Mouse (Mus musculus) c-Kit-negative CD71-positive TER-119-positive erythroid progenitor cells, embryonic 14.5 days (primary cell): ENCODE results near the gene Vpreb2.
"Not testable (repeated sequence)": the region's sequence is repeated elsewhere in the genome, so short reads cannot be mapped to it uniquely, and the experiment has no call there.

Source experiments
- DNase-seq: peaks from one replicate; pipeline ENCODE4 v3.0.0-alpha.2; 2013; ENCODE audit warnings: low read depth, low spot score

The Vpreb2 gene

GRCm38 (mm10) chr16:17980128-17980527, at the start of gene Vpreb2:
Vpreb2 (plus strand) TSS chr16:17980428.
- DNase-seq: no peak

- DNase-seq: no peak
These were observed 48.2 kb upstream of the Vpreb2 start for GRCm38 (mm10) chr16:17931906-17932460.

GRCm38 (mm10) chr16:17933594-17934444, 46.4 kb upstream of the Vpreb2 start:
- no peak for DNase-seq

- no peak for DNase-seq
These were observed 45.8 kb upstream of the Vpreb2 start for GRCm38 (mm10) chr16:17934445-17934910.

- no peak for DNase-seq
These were observed 43.5 kb upstream of the Vpreb2 start for GRCm38 (mm10) chr16:17936776-17937175.

GRCm38 (mm10) chr16:17938187-17938586, 42.0 kb upstream of the Vpreb2 start:
- DNase-seq: no peak

- DNase-seq: peak; percentile 52
These were observed 41.4 kb upstream of the Vpreb2 start for GRCm38 (mm10) chr16:17938821-17939220.

GRCm38 (mm10) chr16:17939255-17939751, 40.9 kb upstream of the Vpreb2 start:
- peak; percentile 40 for DNase-seq

GRCm38 (mm10) chr16:17943466-17943865, 36.8 kb upstream of the Vpreb2 start:
- no peak for DNase-seq

- DNase-seq: no peak
These were observed 35.0 kb upstream of the Vpreb2 start for GRCm38 (mm10) chr16:17945081-17945831.

GRCm38 (mm10) chr16:17949421-17949877, 30.8 kb upstream of the Vpreb2 start:
- no peak for DNase-seq

- DNase-seq: no peak
These were observed 30.2 kb upstream of the Vpreb2 start for GRCm38 (mm10) chr16:17950068-17950467.

- no peak for DNase-seq
These were observed 28.6 kb upstream of the Vpreb2 start for GRCm38 (mm10) chr16:17951618-17952017.

- DNase-seq: not testable (repeated sequence)
These were observed 24.1 kb upstream of the Vpreb2 start for GRCm38 (mm10) chr16:17956052-17956638.

GRCm38 (mm10) chr16:17962091-17962490, 18.1 kb upstream of the Vpreb2 start:
- no peak for DNase-seq

- no peak for DNase-seq
These were observed 8.4 kb upstream of the Vpreb2 start for GRCm38 (mm10) chr16:17971853-17972252.

GRCm38 (mm10) chr16:17977840-17978239, 2.4 kb upstream of the Vpreb2 start:
- not testable (repeated sequence) for DNase-seq

- no peak for DNase-seq
These were observed 3.0 kb downstream of the Vpreb2 start for GRCm38 (mm10) chr16:17983201-17983600.

GRCm38 (mm10) chr16:17984231-17984630, 4.0 kb downstream of the Vpreb2 start:
- no peak for DNase-seq

GRCm38 (mm10) chr16:17985078-17985477, 4.8 kb downstream of the Vpreb2 start:
- DNase-seq: no peak

GRCm38 (mm10) chr16:17986456-17987132, 6.4 kb downstream of the Vpreb2 start:
- DNase-seq: peak; percentile 17
